Mouse (Mus musculus): ENCODE results near the gene Tac4. TPM values are rescaled to one million over a fixed set of nuclear protein-coding genes. Genes with fewer than 3 reads are reported as not detected.
A peak's percentile ranks its signal among the peaks of the same experiment; 100 is the strongest.

Tac4 gene
- polyA plus RNA-seq, 1 experiment from 2014 or later: 0.29 TPM

DNA sequence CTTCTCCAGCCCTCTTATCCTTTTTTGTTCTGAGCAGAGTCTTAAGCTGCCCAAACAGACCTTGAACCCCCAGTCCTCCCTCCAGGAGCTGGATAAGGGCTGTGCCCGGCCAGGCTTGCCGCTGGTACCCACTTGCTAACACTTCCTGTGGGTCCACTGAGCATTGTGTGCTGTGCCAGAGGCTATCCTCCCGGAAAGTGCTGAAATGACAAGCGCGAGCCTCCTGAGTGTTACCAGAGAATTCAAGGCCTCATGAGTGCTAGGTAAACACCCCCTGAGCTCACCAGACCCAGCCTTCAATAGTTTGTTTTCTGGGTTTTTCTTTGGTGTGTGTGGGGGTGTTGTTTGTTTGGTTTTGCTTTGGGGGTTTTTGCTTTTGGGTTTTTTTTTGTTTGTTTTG lies 33.9 kb upstream of the Tac4 start:
- H3K4me3 ChIP-seq (ENCODE audit: low read depth, low read length): no peak overlapping the region
- H3K4me1 ChIP-seq (replicated peaks; ENCODE audit: control insufficient read depth, insufficient read depth, low read length): peaks cover 14% of the 10 kb centered on the region
- DNase-seq (ENCODE audit: low spot score): no peak
- H3K36me3 ChIP-seq (ENCODE audit: control insufficient read depth, insufficient read depth, low read length): no peaks in the 10 kb centered on the region
- ATAC-seq (replicated peaks; ENCODE audit: low FRiP score): no peak
- no peak overlapping the region for H3K27ac ChIP-seq (ENCODE audit: low read depth, low read length)
- H3K9ac ChIP-seq (ENCODE audit: low read length): no peak overlapping the region
- no peak overlapping the region for H3K4me2 ChIP-seq (ENCODE audit: low read depth, low read length, severe bottlenecking)
- H3K27me3 ChIP-seq (ENCODE audit: control insufficient read depth, insufficient read depth, low read length): peaks cover 28% of the 10 kb centered on the region
- 55% methylated on average over 5 of the region's 5 CpGs for WGBS
- no peaks in the 10 kb centered on the region for H3K9me3 ChIP-seq (ENCODE audit: control insufficient read depth, low read length)

DNA sequence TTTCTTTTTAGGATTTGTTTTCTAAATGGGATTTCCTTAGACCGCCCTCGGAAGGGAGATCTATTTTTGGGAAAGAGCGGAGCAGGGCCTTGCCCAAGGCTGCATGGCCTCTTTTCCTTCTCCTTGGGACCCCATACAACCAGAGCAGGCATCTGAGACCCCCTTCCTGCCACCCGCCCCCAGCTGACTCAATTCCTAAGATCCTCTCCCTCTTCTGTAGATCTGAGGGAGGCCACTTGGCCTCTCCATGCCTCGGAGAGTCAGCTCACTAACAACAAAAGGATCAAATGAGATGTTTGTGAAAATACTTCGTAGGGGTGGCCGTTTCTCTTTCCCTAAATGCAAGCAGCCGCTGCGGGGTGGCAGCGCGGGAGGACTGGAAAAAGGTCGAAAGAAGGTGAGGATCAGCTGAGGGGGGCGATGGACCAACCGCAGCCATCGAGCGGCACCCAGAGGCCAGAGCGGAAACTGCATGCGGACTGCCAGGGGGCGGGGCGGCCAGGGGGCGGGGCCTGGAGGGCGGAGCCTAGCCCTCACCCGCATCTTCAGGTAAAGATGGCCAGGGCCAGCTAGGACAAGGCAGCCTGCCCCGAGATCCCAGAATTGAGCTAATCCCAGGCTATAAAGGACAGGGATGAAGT lies 29.5 kb upstream of the Tac4 start:
- Histone ChIP-seq H3K9ac (ENCODE audit: low read length) (0 out of 2 replicates have a peak overlapping the region, but pooled peaks have one; percentile 16), H3K4me1 (replicated peaks; ENCODE audit: control insufficient read depth, insufficient read depth, low read length) (0 out of 2 replicates have a peak, but pooled peaks cover 3% of the 10 kb centered on the region), H3K9me3 (ENCODE audit: control insufficient read depth, low read length) (no peaks in the 10 kb centered on the region), H3K36me3 (ENCODE audit: control insufficient read depth, insufficient read depth, low read length) (no peaks in the 10 kb centered on the region), H3K27me3 (ENCODE audit: control insufficient read depth, insufficient read depth, low read length) (no peaks in the 10 kb centered on the region; the same call in 1 of the 2 replicates), H3K4me3 (ENCODE audit: low read depth, low read length) (no peak overlapping the region), H3K4me2 (ENCODE audit: low read depth, low read length, severe bottlenecking) (peak overlapping the region; percentile 35), H3K27ac (ENCODE audit: low read depth, low read length) (no peak overlapping the region)
- 6% methylated on average over 24 of the region's 24 CpGs for WGBS
- DNase-seq (ENCODE audit: low spot score) (peak; percentile 91), ATAC-seq (replicated peaks; ENCODE audit: low FRiP score) (peak; percentile 72; the same call in 1 of the 2 replicates)

DNA sequence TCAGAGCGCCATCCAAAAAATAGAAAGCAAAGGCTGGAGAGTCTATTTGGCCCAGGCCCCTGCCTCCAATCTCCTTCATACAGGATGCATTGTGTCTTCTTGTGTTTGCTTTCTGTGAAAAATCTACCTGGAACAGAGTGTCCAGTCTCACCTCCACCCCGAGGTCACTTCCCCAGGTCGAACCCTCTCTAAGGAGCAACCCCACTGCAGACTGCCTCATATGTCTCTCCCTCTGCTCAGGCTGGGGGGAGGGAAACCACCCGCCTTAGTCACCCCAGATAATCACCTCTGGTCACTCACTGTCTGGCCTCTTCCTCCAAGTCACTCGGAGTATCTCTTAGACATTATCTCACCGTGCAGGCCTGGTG lies 29.0 kb upstream of the Tac4 start:
- H3K27me3 ChIP-seq (ENCODE audit: control insufficient read depth, insufficient read depth, low read length): no peaks in the 10 kb centered on the region; the same call in 1 of the 2 replicates

DNA sequence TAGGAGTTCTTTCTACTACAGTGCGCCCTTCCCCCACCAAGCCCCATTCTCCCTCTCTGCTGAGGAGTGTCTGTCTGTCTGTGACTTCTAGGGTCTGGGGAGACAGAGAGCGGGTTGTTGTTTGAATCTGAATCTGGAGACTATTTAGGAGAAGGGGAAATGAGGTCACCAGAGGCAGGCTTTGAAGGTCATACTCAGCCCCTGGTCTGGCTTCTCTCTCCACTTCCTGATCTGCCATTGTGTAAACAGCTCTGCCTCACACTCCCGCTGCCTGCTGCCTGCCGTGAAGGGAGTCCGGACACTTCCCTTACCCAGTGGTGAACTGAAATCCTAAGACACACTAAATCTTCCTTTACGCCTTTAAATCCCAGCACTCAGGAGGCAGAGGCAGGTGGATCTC lies 22.9 kb upstream of the Tac4 start:
- DNase-seq (ENCODE audit: low spot score) (no peak), ATAC-seq (replicated peaks; ENCODE audit: low FRiP score) (no peak)
- no peak overlapping the region for H3K4me2 ChIP-seq (ENCODE audit: low read depth, low read length, severe bottlenecking)
- no peak overlapping the region for H3K9ac ChIP-seq (ENCODE audit: low read length)
- 77% methylated on average over 6 of the region's 6 CpGs for WGBS
- H3K27me3 ChIP-seq (ENCODE audit: control insufficient read depth, insufficient read depth, low read length): no peaks in the 10 kb centered on the region
- H3K9me3 ChIP-seq (ENCODE audit: control insufficient read depth, low read length): no peaks in the 10 kb centered on the region
- no peaks in the 10 kb centered on the region for H3K4me1 ChIP-seq (replicated peaks; ENCODE audit: control insufficient read depth, insufficient read depth, low read length)
- H3K4me3 ChIP-seq (ENCODE audit: low read depth, low read length): no peak overlapping the region
- H3K27ac ChIP-seq (ENCODE audit: low read depth, low read length): no peak overlapping the region
- no peaks in the 10 kb centered on the region for H3K36me3 ChIP-seq (ENCODE audit: control insufficient read depth, insufficient read depth, low read length)

More for the DNA sequence above, 29.0 kb upstream of the Tac4 start:
- Histone ChIP-seq H3K4me3 (ENCODE audit: low read depth, low read length) (no peak overlapping the region), H3K9me3 (ENCODE audit: control insufficient read depth, low read length) (no peaks in the 10 kb centered on the region), H3K36me3 (ENCODE audit: control insufficient read depth, insufficient read depth, low read length) (no peaks in the 10 kb centered on the region), H3K9ac (ENCODE audit: low read length) (no peak overlapping the region), H3K27ac (ENCODE audit: low read depth, low read length) (no peak overlapping the region), H3K4me2 (ENCODE audit: low read depth, low read length, severe bottlenecking) (no peak overlapping the region), H3K4me1 (replicated peaks; ENCODE audit: control insufficient read depth, insufficient read depth, low read length) (0 out of 2 replicates have a peak, but pooled peaks cover 3% of the 10 kb centered on the region)
- 43% methylated on average over 6 of the region's 6 CpGs for WGBS
- ATAC-seq (replicated peaks; ENCODE audit: low FRiP score) (0 out of 2 replicates have a peak, but pooled peaks have one; percentile 12), DNase-seq (ENCODE audit: low spot score) (no peak)

DNA sequence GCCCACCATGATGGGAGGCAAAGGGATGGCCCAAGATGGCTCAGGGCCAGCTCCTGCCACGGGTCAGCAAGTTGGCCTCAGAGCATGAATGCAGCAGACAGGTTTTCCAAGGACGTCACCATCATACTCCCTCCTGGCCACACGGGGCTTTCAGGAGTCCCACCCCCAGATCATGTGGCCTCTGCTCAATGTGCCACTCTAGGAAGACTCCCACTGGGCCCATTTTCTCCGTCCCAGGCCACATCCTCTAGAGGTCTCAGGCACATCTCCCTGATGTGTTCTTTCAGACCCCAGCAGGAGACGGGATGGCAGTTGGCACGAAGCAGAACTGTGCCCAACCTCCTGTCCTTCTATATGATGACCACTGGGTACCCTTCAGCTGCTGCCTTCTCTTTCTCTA lies 18.7 kb upstream of the Tac4 start:
- no peak for DNase-seq (ENCODE audit: low spot score)
- H3K4me1 ChIP-seq (replicated peaks; ENCODE audit: control insufficient read depth, insufficient read depth, low read length): 0 out of 2 replicates have a peak, but pooled peaks cover 3% of the 10 kb centered on the region
- WGBS: 74% methylated on average over 6 of the region's 6 CpGs

DNA sequence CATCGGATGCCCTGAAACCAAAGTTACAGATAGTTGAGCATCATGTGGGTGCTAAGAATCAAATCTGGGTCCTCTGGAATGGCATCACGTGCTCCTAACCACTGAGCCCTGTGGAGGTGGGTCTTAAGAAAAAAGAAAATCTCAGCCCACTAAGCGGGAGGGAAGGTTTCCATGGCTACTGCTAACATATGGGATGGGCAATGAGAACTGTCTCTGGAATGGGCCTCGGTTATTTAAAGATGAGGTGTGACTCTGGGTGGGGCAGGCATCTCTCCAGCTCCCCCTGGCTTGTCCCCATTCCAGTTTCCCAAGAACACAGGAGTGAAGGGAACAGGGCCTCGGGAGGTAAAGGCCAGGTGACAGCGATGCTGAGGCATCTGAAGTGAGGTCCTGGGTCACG lies 15.9 kb upstream of the Tac4 start:
- ATAC-seq (replicated peaks; ENCODE audit: low FRiP score) (no peak), DNase-seq (ENCODE audit: low spot score) (no peak)
- WGBS: 79% methylated on average over 7 of the region's 7 CpGs
- H3K27ac ChIP-seq (ENCODE audit: low read depth, low read length): no peak overlapping the region
- no peaks in the 10 kb centered on the region for H3K9me3 ChIP-seq (ENCODE audit: control insufficient read depth, low read length)
- no peak overlapping the region for H3K9ac ChIP-seq (ENCODE audit: low read length)
- H3K4me1 ChIP-seq (replicated peaks; ENCODE audit: control insufficient read depth, insufficient read depth, low read length): 0 out of 2 replicates have a peak, but pooled peaks cover 3% of the 10 kb centered on the region
- no peaks in the 10 kb centered on the region for H3K36me3 ChIP-seq (ENCODE audit: control insufficient read depth, insufficient read depth, low read length)
- H3K4me3 ChIP-seq (ENCODE audit: low read depth, low read length): no peak overlapping the region
- no peaks in the 10 kb centered on the region for H3K27me3 ChIP-seq (ENCODE audit: control insufficient read depth, insufficient read depth, low read length)
- no peak overlapping the region for H3K4me2 ChIP-seq (ENCODE audit: low read depth, low read length, severe bottlenecking)

More for the DNA sequence above, 18.7 kb upstream of the Tac4 start:
- Histone ChIP-seq H3K27ac (ENCODE audit: low read depth, low read length) (no peak overlapping the region), H3K4me3 (ENCODE audit: low read depth, low read length) (no peak overlapping the region), H3K9ac (ENCODE audit: low read length) (no peak overlapping the region), H3K4me2 (ENCODE audit: low read depth, low read length, severe bottlenecking) (no peak overlapping the region), H3K9me3 (ENCODE audit: control insufficient read depth, low read length) (no peaks in the 10 kb centered on the region), H3K36me3 (ENCODE audit: control insufficient read depth, insufficient read depth, low read length) (no peaks in the 10 kb centered on the region), H3K27me3 (ENCODE audit: control insufficient read depth, insufficient read depth, low read length) (no peaks in the 10 kb centered on the region)
- ATAC-seq (replicated peaks; ENCODE audit: low FRiP score): no peak

DNA sequence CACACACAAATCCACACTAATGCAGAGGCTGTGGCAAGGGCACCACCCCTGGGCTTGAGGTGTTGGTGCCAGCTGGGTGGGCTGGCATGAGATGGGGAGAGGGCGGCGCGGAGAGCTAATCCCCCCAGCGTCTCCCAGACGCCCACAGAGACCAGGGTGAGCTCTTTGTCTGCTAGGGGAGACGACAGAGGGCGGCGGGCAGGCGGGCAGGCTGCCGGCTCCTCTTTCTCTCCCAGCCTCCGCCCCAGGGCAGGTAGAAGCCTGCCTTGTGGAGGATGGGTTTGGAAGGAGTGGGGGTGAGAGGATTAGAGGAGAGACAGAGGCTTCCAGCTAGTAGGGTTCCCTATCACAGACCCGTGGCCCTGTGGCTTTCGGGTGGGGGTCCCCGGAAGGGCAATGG lies 14.3 kb upstream of the Tac4 start:
- DNase-seq (ENCODE audit: low spot score): no peak
- no peak overlapping the region for H3K27ac ChIP-seq (ENCODE audit: low read depth, low read length)
- H3K9ac ChIP-seq (ENCODE audit: low read length): no peak overlapping the region; the same call in 1 of the 2 replicates
- H3K4me3 ChIP-seq (ENCODE audit: low read depth, low read length): no peak overlapping the region
- WGBS: 28% methylated on average over 14 of the region's 14 CpGs
- H3K9me3 ChIP-seq (ENCODE audit: control insufficient read depth, low read length): no peaks in the 10 kb centered on the region
- no peak overlapping the region for H3K4me2 ChIP-seq (ENCODE audit: low read depth, low read length, severe bottlenecking)
- no peaks in the 10 kb centered on the region for H3K36me3 ChIP-seq (ENCODE audit: control insufficient read depth, insufficient read depth, low read length)
- no peak for ATAC-seq (replicated peaks; ENCODE audit: low FRiP score)
- no peaks in the 10 kb centered on the region for H3K27me3 ChIP-seq (ENCODE audit: control insufficient read depth, insufficient read depth, low read length)
- H3K4me1 ChIP-seq (replicated peaks; ENCODE audit: control insufficient read depth, insufficient read depth, low read length): 0 out of 2 replicates have a peak, but pooled peaks cover 3% of the 10 kb centered on the region

DNA sequence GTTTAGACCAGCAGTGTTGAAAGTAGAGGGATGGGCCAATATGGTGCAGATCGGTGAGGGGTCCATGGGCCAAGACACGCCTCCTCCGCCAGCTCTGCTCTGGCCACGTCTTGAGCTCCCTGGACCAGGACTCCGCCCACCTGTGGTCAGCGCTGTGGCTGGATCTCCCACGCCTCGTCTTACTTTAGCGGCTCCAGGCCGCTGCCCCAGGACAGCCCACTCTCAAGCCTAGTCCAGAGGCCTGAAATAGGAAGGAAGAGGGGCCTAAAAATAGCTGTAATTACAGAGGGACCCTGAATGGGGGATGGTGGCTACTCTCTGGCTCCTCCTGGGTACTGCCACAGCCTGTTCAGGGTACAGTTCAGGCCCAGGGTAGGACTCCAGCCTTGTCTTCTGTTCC lies 11.2 kb upstream of the Tac4 start:
- no peak for ATAC-seq (replicated peaks; ENCODE audit: low FRiP score)
- H3K9ac ChIP-seq (ENCODE audit: low read length): no peak overlapping the region
- no peak overlapping the region for H3K4me2 ChIP-seq (ENCODE audit: low read depth, low read length, severe bottlenecking)
- H3K36me3 ChIP-seq (ENCODE audit: control insufficient read depth, insufficient read depth, low read length): no peaks in the 10 kb centered on the region
- H3K27me3 ChIP-seq (ENCODE audit: control insufficient read depth, insufficient read depth, low read length): no peaks in the 10 kb centered on the region
- 0 out of 2 replicates have a peak, but pooled peaks cover 3% of the 10 kb centered on the region for H3K4me1 ChIP-seq (replicated peaks; ENCODE audit: control insufficient read depth, insufficient read depth, low read length)
- WGBS: 50% methylated on average over 10 of the region's 10 CpGs
- no peak overlapping the region for H3K4me3 ChIP-seq (ENCODE audit: low read depth, low read length)
- DNase-seq (ENCODE audit: low spot score): no peak
- H3K27ac ChIP-seq (ENCODE audit: low read depth, low read length): no peak overlapping the region
- no peaks in the 10 kb centered on the region for H3K9me3 ChIP-seq (ENCODE audit: control insufficient read depth, low read length)

DNA sequence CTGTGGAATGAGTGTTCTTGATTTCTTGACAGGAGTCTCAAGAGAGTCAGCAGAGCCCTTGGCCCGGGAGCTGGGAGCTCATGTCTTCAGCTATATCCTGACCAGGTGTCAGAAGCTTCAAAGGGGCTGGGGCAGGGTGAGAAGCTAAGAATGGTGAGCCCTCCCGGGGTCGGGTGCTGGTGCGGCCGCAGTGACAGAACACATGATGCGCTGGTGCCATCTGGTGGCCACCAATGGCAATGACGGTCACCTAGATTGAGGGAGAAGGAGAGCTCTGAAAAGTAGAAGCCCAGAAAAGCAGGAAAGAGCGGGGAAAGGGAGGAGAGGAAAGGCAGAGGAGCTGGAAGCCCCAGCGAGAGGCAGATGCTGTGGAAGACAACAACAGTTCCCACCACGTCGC lies 10.0 kb upstream of the Tac4 start:
- H3K4me1 ChIP-seq (replicated peaks; ENCODE audit: control insufficient read depth, insufficient read depth, low read length): 0 out of 2 replicates have a peak, but pooled peaks cover 3% of the 10 kb centered on the region
- no peak overlapping the region for H3K4me2 ChIP-seq (ENCODE audit: low read depth, low read length, severe bottlenecking)
- H3K27me3 ChIP-seq (ENCODE audit: control insufficient read depth, insufficient read depth, low read length): no peaks in the 10 kb centered on the region
- peak; percentile 88 for DNase-seq (ENCODE audit: low spot score)
- no peak overlapping the region for H3K27ac ChIP-seq (ENCODE audit: low read depth, low read length)
- H3K4me3 ChIP-seq (ENCODE audit: low read depth, low read length): no peak overlapping the region
- H3K36me3 ChIP-seq (ENCODE audit: control insufficient read depth, insufficient read depth, low read length): no peaks in the 10 kb centered on the region
- no peak for ATAC-seq (replicated peaks; ENCODE audit: low FRiP score)
- H3K9ac ChIP-seq (ENCODE audit: low read length): no peak overlapping the region
- WGBS: 7% methylated on average over 11 of the region's 11 CpGs
- no peaks in the 10 kb centered on the region for H3K9me3 ChIP-seq (ENCODE audit: control insufficient read depth, low read length)

Data from forebrain, embryonic 11.5 days (tissue).